Mouse (Mus musculus): ENCODE results near the gene Fam3c. TPM values are rescaled to one million over a fixed set of nuclear protein-coding genes. Genes with fewer than 3 reads are reported as not detected.

Gene Fam3c
- polyA plus RNA-seq, 2 experiments = 23.8 to 65.2 TPM

DNA sequence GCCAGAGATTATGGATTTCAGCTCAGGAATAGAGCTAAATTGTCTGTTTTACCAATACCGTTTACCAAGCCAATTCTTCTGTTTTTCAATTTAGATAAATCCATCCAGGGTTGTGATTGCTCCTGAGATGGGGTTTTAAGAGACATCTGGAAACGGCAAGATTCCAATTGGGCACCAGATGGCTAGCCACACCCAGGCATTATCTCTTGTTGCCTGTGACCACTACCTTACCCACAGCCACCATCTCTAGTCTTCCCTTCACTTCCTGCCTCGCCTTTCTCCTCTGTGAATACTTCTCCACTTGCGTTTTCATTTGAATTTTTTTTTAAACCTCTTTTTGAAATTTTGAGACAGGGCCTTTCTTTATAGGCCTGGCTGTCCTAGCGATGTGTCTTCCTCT, 46.0 kb upstream of the Fam3c start:
- WGBS = 78% methylated on average over 5 of the region's 5 CpGs
- H3K36me3 ChIP-seq (ENCODE audit: control insufficient read depth, insufficient read depth, low read length) = no peaks in the 10 kb centered on the region
- TF ChIP-seq POLR2A (IDR thresholded peaks at IDR 0.05; ENCODE audit: borderline replicate concordance, extremely low read depth, insufficient read depth, insufficient read length) = no peak
- H3K4me2 ChIP-seq (replicated peaks; ENCODE audit: low read depth, low read length, severe bottlenecking) = no peak overlapping the region
- DNase-seq (ENCODE audit: low spot score) = no peak
- H3K9ac ChIP-seq (ENCODE audit: low read depth, low read length, severe bottlenecking) = no peak overlapping the region
- H3K4me3 ChIP-seq (replicated peaks; ENCODE audit: low read length) = no peak overlapping the region
- ATAC-seq (ENCODE audit: low FRiP score, low read depth) = no peak
- no peaks in the 10 kb centered on the region for H3K9me3 ChIP-seq (ENCODE audit: control insufficient read depth, low read length)
- no peaks in the 10 kb centered on the region for H3K27me3 ChIP-seq (ENCODE audit: control insufficient read depth, insufficient read depth, low read length)
- no peak overlapping the region for H3K27ac ChIP-seq (replicated peaks; ENCODE audit: low read depth, low read length)
- no peaks in the 10 kb centered on the region for H3K4me1 ChIP-seq (ENCODE audit: control insufficient read depth, insufficient read depth, low read length)

DNA sequence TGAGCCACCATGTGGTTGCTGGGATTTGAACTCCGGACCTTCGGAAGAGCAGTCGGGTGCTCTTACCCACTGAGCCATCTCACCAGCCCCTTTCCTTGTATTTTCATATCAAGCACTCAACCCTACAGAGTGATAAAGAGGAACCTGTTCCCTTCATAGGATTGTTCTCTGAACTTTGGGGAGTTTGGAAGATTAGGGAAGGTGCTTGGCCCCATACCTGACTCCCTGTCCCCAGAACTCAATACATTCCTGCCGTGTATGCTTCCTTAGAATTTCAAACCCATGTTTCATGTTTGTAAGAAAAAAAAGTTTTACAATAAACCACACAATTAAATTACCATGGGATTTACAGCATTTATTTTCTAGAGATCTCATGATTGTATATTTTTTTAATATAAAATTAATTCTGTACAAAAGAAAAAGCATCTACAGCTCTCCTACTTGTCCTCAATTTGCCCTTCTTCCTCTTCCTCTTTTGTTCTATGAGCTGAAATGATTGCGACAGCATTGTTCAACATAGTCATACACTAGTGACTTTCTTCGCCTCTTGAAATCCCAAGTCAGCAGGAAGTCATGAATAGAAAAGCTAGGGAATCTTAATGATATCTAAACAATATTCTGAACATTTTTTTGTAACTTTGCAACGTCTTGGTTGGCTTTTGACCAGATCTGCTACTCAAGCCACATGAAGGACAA, 42.2 kb upstream of the Fam3c start:
- Histone ChIP-seq H3K27ac (replicated peaks; ENCODE audit: low read depth, low read length) (no peak overlapping the region), H3K4me1 (ENCODE audit: control insufficient read depth, insufficient read depth, low read length) (no peaks in the 10 kb centered on the region), H3K4me3 (replicated peaks; ENCODE audit: low read length) (no peak overlapping the region), H3K9ac (ENCODE audit: low read depth, low read length, severe bottlenecking) (no peak overlapping the region), H3K27me3 (ENCODE audit: control insufficient read depth, insufficient read depth, low read length) (no peaks in the 10 kb centered on the region), H3K36me3 (ENCODE audit: control insufficient read depth, insufficient read depth, low read length) (no peaks in the 10 kb centered on the region), H3K4me2 (replicated peaks; ENCODE audit: low read depth, low read length, severe bottlenecking) (no peak overlapping the region), H3K9me3 (ENCODE audit: control insufficient read depth, low read length) (no peaks in the 10 kb centered on the region)
- ATAC-seq (ENCODE audit: low FRiP score, low read depth) (no peak), DNase-seq (ENCODE audit: low spot score) (no peak)
- WGBS = 93% methylated on average over 7 of the region's 7 CpGs
- no peak for TF ChIP-seq POLR2A (IDR thresholded peaks at IDR 0.05; ENCODE audit: borderline replicate concordance, extremely low read depth, insufficient read depth, insufficient read length)

DNA sequence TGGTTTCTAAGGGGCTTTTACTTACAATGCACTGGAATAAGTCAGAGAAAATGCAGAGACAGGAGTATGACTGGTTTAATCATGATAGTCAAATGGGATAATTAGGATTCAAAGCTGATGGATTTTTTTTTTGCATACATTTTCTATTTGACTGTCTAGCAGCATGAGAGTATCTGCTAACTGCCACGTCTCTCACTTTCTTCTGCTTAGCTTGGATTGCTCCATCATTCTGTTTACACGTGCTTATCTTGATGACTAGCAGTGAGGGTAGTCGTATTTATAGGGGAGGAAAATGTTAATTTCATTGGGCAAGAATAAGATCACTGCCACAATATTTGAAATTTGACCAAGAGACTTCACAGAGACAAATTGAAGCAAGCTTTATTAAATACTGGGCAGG, 39.2 kb upstream of the Fam3c start:
- DNase-seq (ENCODE audit: low spot score) (no peak), ATAC-seq (ENCODE audit: low FRiP score, low read depth) (no peak)
- no peak overlapping the region for H3K4me2 ChIP-seq (replicated peaks; ENCODE audit: low read depth, low read length, severe bottlenecking)
- TF ChIP-seq POLR2A (IDR thresholded peaks at IDR 0.05; ENCODE audit: borderline replicate concordance, extremely low read depth, insufficient read depth, insufficient read length) = no peak
- H3K4me3 ChIP-seq (replicated peaks; ENCODE audit: low read length) = no peak overlapping the region
- 63% methylated on average over 3 of the region's 3 CpGs for WGBS
- no peak overlapping the region for H3K9ac ChIP-seq (ENCODE audit: low read depth, low read length, severe bottlenecking)
- H3K36me3 ChIP-seq (ENCODE audit: control insufficient read depth, insufficient read depth, low read length) = no peaks in the 10 kb centered on the region
- H3K27ac ChIP-seq (replicated peaks; ENCODE audit: low read depth, low read length) = no peak overlapping the region
- no peaks in the 10 kb centered on the region for H3K27me3 ChIP-seq (ENCODE audit: control insufficient read depth, insufficient read depth, low read length)
- no peaks in the 10 kb centered on the region for H3K4me1 ChIP-seq (ENCODE audit: control insufficient read depth, insufficient read depth, low read length)
- no peaks in the 10 kb centered on the region for H3K9me3 ChIP-seq (ENCODE audit: control insufficient read depth, low read length)

DNA sequence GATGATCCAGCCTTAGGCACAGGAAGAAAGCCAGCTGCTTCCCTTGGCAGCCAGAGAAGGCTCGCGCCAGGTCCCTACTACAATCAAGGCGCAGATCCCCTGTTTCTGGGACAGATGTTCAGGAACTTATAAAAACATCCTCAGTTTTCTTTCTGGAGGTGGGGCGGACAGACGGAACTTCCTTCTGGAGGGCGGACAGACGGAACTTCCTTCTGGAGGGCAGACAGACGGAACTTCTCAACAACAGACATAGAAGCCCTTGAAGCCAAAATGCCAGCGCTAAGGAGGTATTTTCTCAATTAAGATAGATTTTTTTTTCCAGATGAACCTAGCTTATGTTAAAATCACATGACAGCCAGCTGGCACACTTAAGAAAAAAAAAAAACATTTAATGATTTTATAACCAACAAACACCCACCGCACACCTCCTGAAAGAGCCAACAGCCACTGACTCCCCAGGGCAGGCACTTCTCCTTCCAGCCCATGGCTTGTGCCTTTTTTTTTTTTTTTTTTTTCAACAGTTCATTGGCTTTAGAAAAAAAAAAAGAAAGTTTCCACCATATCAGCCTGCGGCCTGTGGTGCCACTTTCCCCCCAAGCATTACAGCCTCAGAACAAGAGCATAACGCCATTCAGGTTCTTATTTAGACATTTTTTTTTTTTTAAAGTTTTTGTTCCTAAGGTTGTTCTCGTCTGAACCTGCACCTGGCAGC, 34.8 kb upstream of the Fam3c start:
- DNase-seq (ENCODE audit: low spot score) = no peak
- Histone ChIP-seq H3K4me3 (replicated peaks; ENCODE audit: low read length) (no peak overlapping the region), H3K27me3 (ENCODE audit: control insufficient read depth, insufficient read depth, low read length) (no peaks in the 10 kb centered on the region), H3K36me3 (ENCODE audit: control insufficient read depth, insufficient read depth, low read length) (no peaks in the 10 kb centered on the region), H3K9ac (ENCODE audit: low read depth, low read length, severe bottlenecking) (no peak overlapping the region), H3K9me3 (ENCODE audit: control insufficient read depth, low read length) (no peaks in the 10 kb centered on the region), H3K4me2 (replicated peaks; ENCODE audit: low read depth, low read length, severe bottlenecking) (no peak overlapping the region), H3K27ac (replicated peaks; ENCODE audit: low read depth, low read length) (no peak overlapping the region), H3K4me1 (ENCODE audit: control insufficient read depth, insufficient read depth, low read length) (no peaks in the 10 kb centered on the region)
- no peak for TF ChIP-seq POLR2A (IDR thresholded peaks at IDR 0.05; ENCODE audit: borderline replicate concordance, extremely low read depth, insufficient read depth, insufficient read length)
- ATAC-seq (ENCODE audit: low FRiP score, low read depth) = no peak
- 57% methylated on average over 13 of the region's 13 CpGs for WGBS

DNA sequence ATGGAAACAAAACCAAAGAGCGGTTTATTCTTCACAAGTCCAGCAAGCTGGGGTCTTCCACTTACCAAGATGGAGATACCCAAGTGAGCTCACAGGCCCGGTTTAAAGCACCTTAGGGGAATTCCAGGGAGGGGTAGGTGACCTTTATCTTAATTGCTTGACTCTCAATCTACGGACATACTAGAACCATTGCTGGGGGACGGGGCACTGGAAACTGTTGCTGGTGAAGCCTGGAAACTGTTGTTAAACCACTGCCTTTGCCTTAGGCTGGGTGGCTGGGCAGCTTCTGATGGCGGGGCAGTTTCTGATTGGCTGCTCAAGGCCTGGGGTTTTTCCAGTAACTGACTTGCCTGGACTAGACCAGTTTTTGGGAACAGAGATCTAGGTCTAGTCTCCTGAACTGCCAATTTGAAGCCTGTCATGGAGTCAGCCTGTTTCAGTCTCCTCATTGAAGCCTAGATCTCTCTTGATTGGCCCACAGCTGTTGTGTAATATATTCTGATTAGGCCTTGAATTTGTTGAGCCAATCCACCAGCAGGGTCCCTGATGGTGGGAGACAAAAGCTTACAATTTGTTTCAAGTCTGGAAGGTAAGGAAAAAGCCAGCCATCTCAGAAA, 29.3 kb upstream of the Fam3c start:
- Histone ChIP-seq H3K9me3 (ENCODE audit: control insufficient read depth, low read length) (no peaks in the 10 kb centered on the region), H3K4me2 (replicated peaks; ENCODE audit: low read depth, low read length, severe bottlenecking) (no peak overlapping the region), H3K4me1 (ENCODE audit: control insufficient read depth, insufficient read depth, low read length) (no peaks in the 10 kb centered on the region), H3K27ac (replicated peaks; ENCODE audit: low read depth, low read length) (no peak overlapping the region), H3K9ac (ENCODE audit: low read depth, low read length, severe bottlenecking) (no peak overlapping the region), H3K27me3 (ENCODE audit: control insufficient read depth, insufficient read depth, low read length) (no peaks in the 10 kb centered on the region), H3K36me3 (ENCODE audit: control insufficient read depth, insufficient read depth, low read length) (no peaks in the 10 kb centered on the region), H3K4me3 (replicated peaks; ENCODE audit: low read length) (no peak overlapping the region)
- TF ChIP-seq POLR2A (IDR thresholded peaks at IDR 0.05; ENCODE audit: borderline replicate concordance, extremely low read depth, insufficient read depth, insufficient read length) = no peak
- ATAC-seq (ENCODE audit: low FRiP score, low read depth) (no peak), DNase-seq (ENCODE audit: low spot score) (no peak)
- 74% methylated on average over 5 of the region's 5 CpGs for WGBS

Data from limb, embryonic 14.5 days (tissue).